ENCODE assay signal across 11 mouse cellular contexts in genomic region chr4:84137171-84137919, GRCm38 (mm10).
A peak's percentile ranks its signal among the peaks of the same experiment; 100 is the strongest.
DNase-seq lines count a peak whose midpoint lies in the region; ATAC-seq lines count a peak whose summit lies in the region.
"Had no signal": no experiment of that assay in that cellular context is flagged by ENCODE, and none has a peak within 500 bp of the region (broad histone marks: within the 10 kb centered on the region; RNA-seq: fewer than 3 reads in every experiment).

No protein-coding gene starts in this region.

- no peak overlapping the region for H3K4me2 ChIP-seq in kidney, embryonic 15.5 days
- no peak overlapping the region for H3K4me2 ChIP-seq in hindbrain, embryonic 16.5 days (ENCODE audit: low read length)
- H3K4me2 ChIP-seq in neural tube, embryonic 12.5 days (replicated peaks): no peak overlapping the region

- H3K27ac ChIP-seq in kidney, embryonic 15.5 days: 0 out of 2 replicates have a peak overlapping the region, but pooled peaks have one; percentile 6
- no peak overlapping the region for H3K27ac ChIP-seq in hindbrain, embryonic 16.5 days (ENCODE audit: low read depth, low read length)
- no peak overlapping the region for H3K27ac ChIP-seq in neural tube, embryonic 12.5 days

- DNase-seq in kidney, adult 11 months: no peak
- DNase-seq in cerebellum, postnatal 36 days: peak; percentile 26 to 36
- DNase-seq in lung, postnatal 36 days: no peak
- DNase-seq in yolk sac, embryonic 10.5 days (ENCODE audit: low spot score): no peak
- DNase-seq: heart, postnatal 14 days; spleen, adult 18-20 months; thymus, postnatal 36 days had no signal

- no peaks in the 10 kb centered on the region for H3K27me3 ChIP-seq in kidney, embryonic 15.5 days
- no peaks in the 10 kb centered on the region for H3K27me3 ChIP-seq in hindbrain, embryonic 16.5 days (replicated peaks; ENCODE audit: control insufficient read depth, insufficient read depth, low read length)
- no peaks in the 10 kb centered on the region for H3K27me3 ChIP-seq in neural tube, embryonic 12.5 days (replicated peaks)

- H3K4me3 ChIP-seq in kidney, embryonic 15.5 days (replicated peaks): no peak overlapping the region
- H3K4me3 ChIP-seq in hindbrain, embryonic 16.5 days (ENCODE audit: low read length): no peak overlapping the region
- H3K4me3 ChIP-seq in neural tube, embryonic 12.5 days: no peak overlapping the region

- no peak overlapping the region for H3K9ac ChIP-seq in kidney, embryonic 15.5 days
- H3K9ac ChIP-seq in hindbrain, embryonic 16.5 days (ENCODE audit: low read depth, low read length): no peak overlapping the region
- H3K9ac ChIP-seq in neural tube, embryonic 12.5 days: no peak overlapping the region

- H3K36me3 ChIP-seq in kidney, embryonic 15.5 days: no peaks in the 10 kb centered on the region
- H3K36me3 ChIP-seq in hindbrain, embryonic 16.5 days (ENCODE audit: control insufficient read depth, insufficient read depth, low read length): no peaks in the 10 kb centered on the region
- H3K36me3 ChIP-seq in neural tube, embryonic 12.5 days: no peaks in the 10 kb centered on the region

- H3K9me3 ChIP-seq in kidney, embryonic 15.5 days (replicated peaks): no peaks in the 10 kb centered on the region
- no peaks in the 10 kb centered on the region for H3K9me3 ChIP-seq in hindbrain, embryonic 16.5 days (ENCODE audit: control insufficient read depth, low read length)
- no peaks in the 10 kb centered on the region; the same call in 1 of the 2 replicates for H3K9me3 ChIP-seq in neural tube, embryonic 12.5 days

- 31% methylated on average over 14 of the region's 14 CpGs for WGBS in kidney, embryonic 15.5 days
- WGBS in hindbrain, embryonic 16.5 days: 48% methylated on average over 14 of the region's 14 CpGs
- WGBS in neural tube, embryonic 12.5 days: 32% methylated on average over 14 of the region's 14 CpGs

- peak; percentile 72; the same call in 1 of the 2 replicates for ATAC-seq in kidney, embryonic 15.5 days (replicated peaks; ENCODE audit: low FRiP score)
- ATAC-seq in hindbrain, embryonic 16.5 days: peak; percentile 86
- peak; percentile 92 for ATAC-seq in neural tube, embryonic 12.5 days (ENCODE audit: low FRiP score, low read depth)
- ATAC-seq in activated CD4-positive, CD25-positive, alpha-beta regulatory T cell, adult 4 months: no peak

- peaks cover 21% of the 10 kb centered on the region; the same call in 1 of the 2 replicates for H3K4me1 ChIP-seq in kidney, embryonic 15.5 days
- H3K4me1 ChIP-seq in hindbrain, embryonic 16.5 days (ENCODE audit: control insufficient read depth, insufficient read depth, low read depth, low read length): no peaks in the 10 kb centered on the region
- no peaks in the 10 kb centered on the region; the same call in 1 of the 2 replicates for H3K4me1 ChIP-seq in neural tube, embryonic 12.5 days

Comparison
In these comparisons a context has a peak if more than half of its experiments do, and no peak if none do; other contexts are left out.
1. DNase-seq: peak in cerebellum, postnatal 36 days (2 of 2); none in kidney, adult 11 months (single experiment), lung, postnatal 36 days (single experiment) and yolk sac, embryonic 10.5 days (single experiment).